Mouse (Mus musculus): Measurements from ENCODE around the gene Rmnd1.

GRCm38 (mm10) chr10:4469406-4469805, 37.2 kb upstream of the Rmnd1 start:
- TF ChIP-seq POLR2A (IDR thresholded peaks at IDR 0.05; ENCODE audit: insufficient read depth, low read depth, low read length) (no peak), CTCF (IDR thresholded peaks at IDR 0.05; ENCODE audit: insufficient read depth, low read depth, low read length) (no peak)
